ENCODE assay signal across 9 mouse cellular contexts in the genomic region with DNA sequence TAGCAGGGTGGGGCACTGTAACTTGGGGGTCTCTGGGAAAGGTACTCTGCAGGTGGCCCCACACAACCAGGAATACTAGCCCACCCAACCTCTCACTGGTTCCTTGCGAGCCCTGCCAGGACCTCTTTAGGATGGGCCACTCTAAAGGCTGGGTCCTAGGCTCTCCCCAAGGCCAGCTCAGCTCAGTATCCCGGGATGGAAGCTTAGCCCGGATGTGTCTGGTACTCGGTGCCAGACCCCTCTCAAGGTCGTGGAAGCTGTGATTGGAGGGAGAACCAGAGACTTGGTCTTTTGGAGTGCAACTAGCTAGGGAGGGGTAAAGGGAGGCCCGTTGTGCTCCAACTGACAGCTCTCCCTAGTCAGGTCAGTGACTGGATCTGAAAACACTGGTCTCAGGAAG. TPM values are rescaled to one million over a fixed set of nuclear protein-coding genes. Genes with fewer than 3 reads are reported as not detected.
A peak's percentile ranks its signal among the peaks of the same experiment; 100 is the strongest.
DNase-seq lines count a peak whose midpoint lies in the region; ATAC-seq lines count a peak whose summit lies in the region.
"Had no signal": no experiment of that assay in that cellular context is flagged by ENCODE, and none has a peak within 500 bp of the region (broad histone marks: within the 10 kb centered on the region; RNA-seq: fewer than 3 reads in every experiment).

No protein-coding gene starts in this region.

- H3K27ac ChIP-seq in neural tube, embryonic 11.5 days (ENCODE audit: low read depth, low read length): no peak overlapping the region
- H3K27ac ChIP-seq in liver, embryonic 13.5 days: no peak overlapping the region

- peaks cover 10% of the 10 kb centered on the region for H3K4me1 ChIP-seq in neural tube, embryonic 11.5 days (ENCODE audit: control insufficient read depth, insufficient read depth, low read length)
- H3K4me1 ChIP-seq in liver, embryonic 13.5 days (replicated peaks): peaks cover 28% of the 10 kb centered on the region

- peak overlapping the region; percentile 69 for H3K4me2 ChIP-seq in neural tube, embryonic 11.5 days (ENCODE audit: low read depth)
- peak overlapping the region; percentile 63 for H3K4me2 ChIP-seq in liver, embryonic 13.5 days

- H3K9me3 ChIP-seq in neural tube, embryonic 11.5 days (ENCODE audit: control insufficient read depth, low read length): no peaks in the 10 kb centered on the region
- no peaks in the 10 kb centered on the region for H3K9me3 ChIP-seq in liver, embryonic 13.5 days (replicated peaks)

- ATAC-seq in frontal cortex, adult (ENCODE audit: low TSS enrichment): 0 out of 2 replicates have a peak, but pooled peaks have one; percentile 29
- no peak for ATAC-seq in neural tube, embryonic 11.5 days (ENCODE audit: insufficient read depth, low FRiP score, low TSS enrichment)
- ATAC-seq in liver, embryonic 13.5 days (ENCODE audit: low read depth): no peak
- no peak for ATAC-seq in activated CD4-positive, CD25-positive, alpha-beta regulatory T cell, adult 4 months

- H3K36me3 ChIP-seq in neural tube, embryonic 11.5 days (ENCODE audit: control insufficient read depth, insufficient read depth, low read length): peaks cover 4% of the 10 kb centered on the region; the same call in 1 of the 2 replicates
- H3K36me3 ChIP-seq in liver, embryonic 13.5 days: peaks cover 44% of the 10 kb centered on the region

- H3K27me3 ChIP-seq in neural tube, embryonic 11.5 days (ENCODE audit: control insufficient read depth, insufficient read depth, low read length): peaks cover 19% of the 10 kb centered on the region
- H3K27me3 ChIP-seq in liver, embryonic 13.5 days: peaks cover 42% of the 10 kb centered on the region

- H3K9ac ChIP-seq in neural tube, embryonic 11.5 days (ENCODE audit: low read length): peak overlapping the region; percentile 45
- H3K9ac ChIP-seq in liver, embryonic 13.5 days: 0 out of 2 replicates have a peak overlapping the region, but pooled peaks have one; percentile 23

- 11% methylated on average over 6 of the region's 6 CpGs for WGBS in neural tube, embryonic 11.5 days
- 16% methylated on average over 6 of the region's 6 CpGs for WGBS in liver, embryonic 13.5 days (ENCODE audit: insufficient replicate concordance)

- 0 out of 2 replicates have a peak overlapping the region, but pooled peaks have one; percentile 29 for H3K4me3 ChIP-seq in neural tube, embryonic 11.5 days (ENCODE audit: low read depth, low read length)
- H3K4me3 ChIP-seq in liver, embryonic 13.5 days (replicated peaks): peak overlapping the region; percentile 36

- DNase-seq in frontal cortex, postnatal 10 days (ENCODE audit: low spot score in 2 of 2): no peak
- DNase-seq in neural tube, embryonic 11.5 days (ENCODE audit: low spot score): no peak
- no peak for DNase-seq in neural tube, embryonic 10.5 days (ENCODE audit: extremely low spot score, low spot score)
- DNase-seq in liver, embryonic 13.5 days: no peak
- DNase-seq in retina, postnatal 1 day: no peak
- no peak for DNase-seq in adrenal gland, adult 2 months
- DNase-seq: gastrocnemius, postnatal 14 days had no signal

RNA-seq across cellular contexts. Expression of gene Gng13, which starts 0.7 kb away (rescaled TPM):
- polyA plus RNA-seq in neural tube, embryonic 11.5 days (2014; fragmentation: Nextera tagmentation; extraction: Ambion mirVana): 2.8 and 3.3 TPM in 2 replicates
- 0.25 and 0.51 TPM in 2 replicates for polyA plus RNA-seq in liver, embryonic 13.5 days (2015; fragmentation: Nextera tagmentation; extraction: Ambion mirVana)
- total RNA-seq in adrenal gland, adult 2 months (2021): 1 to 10 TPM; 1.1 to 1.4 TPM
- polyA plus RNA-seq in adrenal gland, adult 2 months (2012; rRNA removed): not detected in 2 replicates
- not detected for polyA plus RNA-seq in activated CD4-positive, CD25-positive, alpha-beta regulatory T cell, adult 4 months (2017; shearing (Covaris generic))
- total RNA-seq: gastrocnemius, postnatal 14 days had no signal

RNA-seq across cellular contexts. Expression of gene Chtf18, which starts 9.5 kb away (rescaled TPM):
- polyA plus RNA-seq in neural tube, embryonic 11.5 days (2014; fragmentation: Nextera tagmentation; extraction: Ambion mirVana): 20.3 and 22.5 TPM in 2 replicates
- 24.8 and 25.4 TPM in 2 replicates for polyA plus RNA-seq in liver, embryonic 13.5 days (2015; fragmentation: Nextera tagmentation; extraction: Ambion mirVana)
- 1 to 10 TPM; 1.8 to 2.3 TPM for total RNA-seq in adrenal gland, adult 2 months (2021)
- polyA plus RNA-seq in adrenal gland, adult 2 months (2012; rRNA removed): 3.0 and 4.1 TPM in 2 replicates
- polyA plus RNA-seq in activated CD4-positive, CD25-positive, alpha-beta regulatory T cell, adult 4 months (2017; shearing (Covaris generic)): 1 to 10 TPM; 4.0 to 6.7 TPM

RNA-seq across cellular contexts. Expression of gene Rpusd1, which starts 9.8 kb away (rescaled TPM):
- polyA plus RNA-seq in neural tube, embryonic 11.5 days (2014; fragmentation: Nextera tagmentation; extraction: Ambion mirVana): 21.5 and 22.9 TPM in 2 replicates
- 7.6 and 8.4 TPM in 2 replicates for polyA plus RNA-seq in liver, embryonic 13.5 days (2015; fragmentation: Nextera tagmentation; extraction: Ambion mirVana)
- total RNA-seq in adrenal gland, adult 2 months (2021): 10 to 100 TPM; 10.3 to 14.6 TPM
- 87.7 and 100 TPM in 2 replicates for polyA plus RNA-seq in adrenal gland, adult 2 months (2012; rRNA removed)
- polyA plus RNA-seq in activated CD4-positive, CD25-positive, alpha-beta regulatory T cell, adult 4 months (2017; shearing (Covaris generic)): 10 to 100 TPM in 1 of 2 experiments, 1 to 10 TPM in 1; 9.3 to 10.3 TPM

RNA-seq across cellular contexts. Expression of gene Mslnl, which starts 18.2 kb away (rescaled TPM):
- 0.13 TPM in 1 of 2 replicates, not detected in the other for polyA plus RNA-seq in neural tube, embryonic 11.5 days (2014; fragmentation: Nextera tagmentation; extraction: Ambion mirVana)
- polyA plus RNA-seq in liver, embryonic 13.5 days (2015; fragmentation: Nextera tagmentation; extraction: Ambion mirVana): not detected in 2 replicates
- not detected for total RNA-seq in adrenal gland, adult 2 months (2021)
- 0.18 and 0.26 TPM in 2 replicates for polyA plus RNA-seq in adrenal gland, adult 2 months (2012; rRNA removed)
- polyA plus RNA-seq in activated CD4-positive, CD25-positive, alpha-beta regulatory T cell, adult 4 months (2017; shearing (Covaris generic)): under 1 TPM in 1 of 2 experiments, not detected in 1; 0.18 TPM
- total RNA-seq: gastrocnemius, postnatal 14 days had no signal

RNA-seq across cellular contexts. Expression of gene Msln, which starts 36.5 kb away (rescaled TPM):
- polyA plus RNA-seq in neural tube, embryonic 11.5 days (2014; fragmentation: Nextera tagmentation; extraction: Ambion mirVana): 0.42 TPM in 1 of 2 replicates, not detected in the other
- polyA plus RNA-seq in liver, embryonic 13.5 days (2015; fragmentation: Nextera tagmentation; extraction: Ambion mirVana): 0.81 and 1.2 TPM in 2 replicates
- total RNA-seq in adrenal gland, adult 2 months (2021): 10 to 100 TPM in 1 of 2 experiments, 1 to 10 TPM in 1; 6.0 to 10.3 TPM
- polyA plus RNA-seq in adrenal gland, adult 2 months (2012; rRNA removed): 4.1 and 5.2 TPM in 2 replicates
- not detected for polyA plus RNA-seq in activated CD4-positive, CD25-positive, alpha-beta regulatory T cell, adult 4 months (2017; shearing (Covaris generic))
